Mouse (Mus musculus) heart, embryonic 14.5 days (tissue): ENCODE data around the gene Cib1. TPM values are rescaled to one million over a fixed set of nuclear protein-coding genes. Genes with fewer than 3 reads are reported as not detected.
A peak's percentile ranks its signal among the peaks of the same experiment; 100 is the strongest.

ENCODE experiments used
- ATAC-seq: fragments of 200-750 bp; cut with Nextera tagmentation; 2 replicates; pipeline ENCODE4 v1.8.0; 2017; ENCODE audit warnings: low read depth, moderate TSS enrichment; ENCODE audit not compliant: insufficient number of reproducible peaks, insufficient read depth, low FRiP score
- H3K27ac ChIP-seq, 2 experiments: fragments of 200-500 bp in 1 of 2; fragments of 300-500 bp in 1 of 2; sonication (generic) in 1 of 2; replicated peaks in 1 of 2; 2 replicates each; pipeline ENCODE4 v1.5.1; 2012 to 2014; ENCODE audit warnings: low read depth in 2 of 2, low read length in 2 of 2, control low read depth in 1 of 2, mild to moderate bottlenecking in 1 of 2, mixed read lengths in 1 of 2; ENCODE audit not compliant: control insufficient read depth in 1 of 2, insufficient read depth in 1 of 2
- H3K27me3 ChIP-seq: fragments of 300-500 bp; sonication (generic); 2 replicates; pipeline ENCODE4 v1.6.1; 2014; ENCODE audit warnings: mild to moderate bottlenecking, low read length, control low read depth; ENCODE audit not compliant: control insufficient read depth, insufficient read depth
- H3K36me3 ChIP-seq: fragments of 300-500 bp; sonication (generic); 2 replicates; pipeline ENCODE4 v1.6.1; 2014; ENCODE audit warnings: mild to moderate bottlenecking, control low read depth, low read length, mixed read lengths; ENCODE audit not compliant: control insufficient read depth, insufficient read depth
- H3K4me1 ChIP-seq, 2 experiments: fragments of 200-500 bp in 1 of 2; fragments of 300-500 bp in 1 of 2; sonication (generic) in 1 of 2; 2 replicates each; pipeline ENCODE4 v1.6.1; 2012 to 2014; ENCODE audit warnings: low read length in 2 of 2, control low read depth in 1 of 2, mixed read lengths in 1 of 2; ENCODE audit not compliant: control insufficient read depth in 2 of 2, insufficient read depth in 2 of 2
- H3K4me2 ChIP-seq: fragments of 300-500 bp; sonication (generic); 2 replicates; pipeline ENCODE4 v1.6.1; 2014; ENCODE audit warnings: mild to moderate bottlenecking, low read length
- H3K4me3 ChIP-seq, 2 experiments: fragments of 200-500 bp in 1 of 2; fragments of 300-500 bp in 1 of 2; sonication (generic) in 1 of 2; 2 replicates each; pipeline ENCODE4 v1.5.1; 2012 to 2014; ENCODE audit warnings: low read length in 2 of 2, mild to moderate bottlenecking in 2 of 2, control low read depth in 1 of 2, low read depth in 1 of 2, moderate library complexity in 1 of 2; ENCODE audit not compliant: control insufficient read depth in 1 of 2, insufficient read depth in 1 of 2
- H3K9ac ChIP-seq: fragments of 300-500 bp; sonication (generic); 2 replicates; pipeline ENCODE4 v1.6.1; 2014; ENCODE audit warnings: mild to moderate bottlenecking, low read length
- H3K9me3 ChIP-seq: fragments of 300-500 bp; sonication (generic); 2 replicates; pipeline ENCODE4 v1.6.1; 2016; ENCODE audit warnings: low read length, control low read depth; ENCODE audit not compliant: control insufficient read depth
- WGBS: fragments of 180-500 bp; shearing (Covaris S2); extraction: QIAGEN DNeasy Blood & Tissue Kit; methylation state at CpG from one replicate; pipeline ENCODE4 v1.1.7; 2014; 5-methylcytosine and 5-hydroxymethylcytosine counted together
- polyA plus RNA-seq: library from polyadenylated mRNA; unstranded; fragments of >200 nt; fragmentation: Nextera tagmentation; extraction: Ambion mirVana; gene quantifications from 2 replicates; pipeline ENCODE4 v1.2.1, GENCODE M21; 2014

The Cib1 gene
- polyA plus RNA-seq, 1 experiment from 2014 or later = 56.1 TPM

DNA sequence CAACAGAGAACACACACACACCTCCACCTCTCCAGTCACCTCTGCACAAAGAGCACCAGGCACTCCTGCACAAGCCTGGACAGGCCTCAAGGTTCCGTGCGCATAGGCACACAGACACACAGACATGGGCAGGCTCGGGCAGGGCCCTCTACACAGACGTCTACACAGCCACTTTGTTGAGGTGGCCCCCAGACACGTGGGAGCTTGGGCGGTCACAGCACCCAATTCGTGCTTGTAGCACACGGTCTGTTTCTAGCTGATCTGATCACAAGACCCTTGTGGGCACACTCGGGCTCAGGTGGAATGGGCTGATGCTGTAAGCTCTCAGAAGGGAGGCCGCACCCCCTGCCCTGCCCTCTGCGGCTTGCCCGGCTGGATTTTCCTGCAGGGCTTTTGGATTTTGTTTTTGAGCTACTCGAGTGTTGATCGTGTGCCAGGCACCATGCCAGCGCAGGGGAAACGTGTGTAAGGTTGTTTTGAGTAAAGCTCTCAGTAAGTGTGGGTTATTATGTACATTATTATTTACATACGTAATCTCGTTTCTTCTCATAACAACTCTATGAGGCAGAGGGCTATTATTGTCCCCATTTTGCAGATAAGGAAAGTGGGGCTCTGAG lies 24.5 kb downstream of the Cib1 start:
- H3K4me1 ChIP-seq = peaks cover 50 to 54% of the 10 kb centered on the region in 2 experiments
- no peaks in the 10 kb centered on the region for H3K27me3 ChIP-seq
- H3K27ac ChIP-seq = peak overlapping the region; percentile 63 to 85
- H3K9ac ChIP-seq = peak overlapping the region; percentile 55
- WGBS = 48% methylated on average over 18 of the region's 18 CpGs
- peaks cover 3% of the 10 kb centered on the region; the same call in 1 of the 2 replicates for H3K36me3 ChIP-seq
- no peak overlapping the region for H3K4me3 ChIP-seq
- no peaks in the 10 kb centered on the region for H3K9me3 ChIP-seq
- H3K4me2 ChIP-seq = peak overlapping the region; percentile 36
- peak; percentile 15; the same call in 1 of the 2 replicates for ATAC-seq

GRCm38 (mm10) chr7:80207314-80207731 lies 25.3 kb downstream of the Cib1 start:
- H3K9ac ChIP-seq = peak overlapping the region; percentile 55
- H3K4me3 ChIP-seq = no peak overlapping the region
- WGBS = 50% methylated on average over 3 of the region's 3 CpGs
- no peak for ATAC-seq
- H3K4me1 ChIP-seq = peaks cover 50 to 55% of the 10 kb centered on the region in 2 experiments
- no peaks in the 10 kb centered on the region for H3K9me3 ChIP-seq
- 0 out of 2 replicates have a peak, but pooled peaks cover under 1% of the 10 kb centered on the region for H3K36me3 ChIP-seq
- peak overlapping the region in 1 of 2 experiments; percentile 85; a peak in 3 of 4 replicates for H3K27ac ChIP-seq
- no peaks in the 10 kb centered on the region for H3K27me3 ChIP-seq
- peak overlapping the region; percentile 36; the same call in 1 of the 2 replicates for H3K4me2 ChIP-seq

GRCm38 (mm10) chr7:80205705-80206589 lies 26.7 kb downstream of the Cib1 start:
- H3K9me3 ChIP-seq = no peaks in the 10 kb centered on the region
- peaks cover 5% of the 10 kb centered on the region; the same call in 1 of the 2 replicates for H3K36me3 ChIP-seq
- H3K4me2 ChIP-seq = no peak overlapping the region
- 83% methylated on average over 12 of the region's 12 CpGs for WGBS
- H3K27ac ChIP-seq = no peak overlapping the region
- ATAC-seq = no peak
- no peak overlapping the region for H3K9ac ChIP-seq
- no peaks in the 10 kb centered on the region for H3K27me3 ChIP-seq
- peaks cover 50 to 55% of the 10 kb centered on the region in 2 experiments for H3K4me1 ChIP-seq
- no peak overlapping the region for H3K4me3 ChIP-seq

GRCm38 (mm10) chr7:80204961-80205360 lies 27.7 kb downstream of the Cib1 start:
- Histone ChIP-seq H3K4me3 (no peak overlapping the region), H3K4me2 (no peak overlapping the region), H3K9ac (no peak overlapping the region), H3K4me1 (peaks cover 50 to 54% of the 10 kb centered on the region in 2 experiments), H3K9me3 (no peaks in the 10 kb centered on the region), H3K27me3 (no peaks in the 10 kb centered on the region), H3K36me3 (peaks cover 8% of the 10 kb centered on the region; the same call in 1 of the 2 replicates), H3K27ac (no peak overlapping the region)
- 91% methylated on average over 7 of the region's 7 CpGs for WGBS
- ATAC-seq = no peak

GRCm38 (mm10) chr7:80204362-80204761 lies 28.3 kb downstream of the Cib1 start:
- no peak overlapping the region for H3K4me2 ChIP-seq
- H3K9me3 ChIP-seq = no peaks in the 10 kb centered on the region
- H3K27ac ChIP-seq = no peak overlapping the region
- H3K4me1 ChIP-seq = peaks cover 46 to 50% of the 10 kb centered on the region in 2 experiments
- no peak for ATAC-seq
- H3K9ac ChIP-seq = no peak overlapping the region
- no peaks in the 10 kb centered on the region for H3K27me3 ChIP-seq
- no peak overlapping the region for H3K4me3 ChIP-seq
- 81% methylated on average over 4 of the region's 4 CpGs for WGBS
- H3K36me3 ChIP-seq = peaks cover 8% of the 10 kb centered on the region; the same call in 1 of the 2 replicates

DNA sequence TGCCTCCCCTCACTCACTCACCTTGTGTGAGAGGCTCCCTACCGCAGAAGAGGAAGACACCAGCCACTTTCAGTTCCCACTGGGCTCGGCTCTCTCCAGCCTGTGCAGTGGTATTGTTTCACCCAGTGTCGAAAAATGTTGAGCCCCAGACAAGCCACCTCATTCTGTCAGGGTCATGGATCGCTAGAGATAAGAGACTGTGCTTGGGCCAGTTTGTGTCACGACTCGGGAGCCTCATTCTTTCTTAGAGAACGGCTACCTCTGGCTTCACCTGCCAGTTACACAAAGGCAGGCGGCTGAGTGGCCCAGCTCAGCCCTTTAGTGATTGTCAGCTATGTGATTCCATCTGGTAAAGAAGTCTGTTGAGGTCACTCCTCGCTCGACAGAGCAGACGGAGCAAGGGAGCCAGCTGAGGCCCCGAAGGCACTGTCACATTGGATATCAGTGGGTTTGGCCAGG lies 28.9 kb downstream of the Cib1 start:
- Histone ChIP-seq H3K4me2 (no peak overlapping the region), H3K4me3 (no peak overlapping the region), H3K36me3 (peaks cover 8% of the 10 kb centered on the region; the same call in 1 of the 2 replicates), H3K27ac (no peak overlapping the region), H3K27me3 (no peaks in the 10 kb centered on the region), H3K9ac (no peak overlapping the region), H3K9me3 (no peaks in the 10 kb centered on the region), H3K4me1 (peaks cover 43 to 48% of the 10 kb centered on the region in 2 experiments)
- ATAC-seq = no peak
- WGBS = 42% methylated on average over 12 of the region's 12 CpGs

DNA sequence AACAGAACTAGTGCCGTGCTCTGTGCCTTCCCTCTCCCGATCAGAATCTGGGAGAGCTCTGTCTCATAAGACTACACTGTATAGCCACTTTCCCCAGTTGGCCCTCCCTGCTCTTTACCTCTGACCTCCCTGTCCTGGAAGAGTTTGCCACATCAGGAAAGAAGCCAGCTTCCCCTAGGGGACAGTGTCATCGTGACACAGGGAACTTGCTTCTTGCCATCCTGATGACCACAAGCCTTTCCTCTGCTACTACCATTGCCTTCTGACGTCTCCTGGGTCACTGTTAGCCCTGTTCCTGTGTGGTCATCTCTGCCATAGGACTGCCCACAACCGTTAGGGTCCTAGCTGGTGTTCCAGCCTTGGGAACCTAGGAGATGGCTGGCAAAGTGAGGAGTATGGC lies 29.7 kb downstream of the Cib1 start:
- peaks cover 36 to 41% of the 10 kb centered on the region in 2 experiments for H3K4me1 ChIP-seq
- 80% methylated on average over 5 of the region's 5 CpGs for WGBS
- H3K9me3 ChIP-seq = no peaks in the 10 kb centered on the region
- H3K9ac ChIP-seq = no peak overlapping the region; the same call in 1 of the 2 replicates
- no peak for ATAC-seq
- peaks cover 8% of the 10 kb centered on the region; the same call in 1 of the 2 replicates for H3K36me3 ChIP-seq
- H3K4me3 ChIP-seq = no peak overlapping the region
- no peak overlapping the region for H3K27ac ChIP-seq
- H3K27me3 ChIP-seq = no peaks in the 10 kb centered on the region
- no peak overlapping the region for H3K4me2 ChIP-seq
